Mouse (Mus musculus) adrenal gland, postnatal 10 days (tissue): Measurements from ENCODE around the gene Catsperd. TPM values are rescaled to one million over a fixed set of nuclear protein-coding genes. Genes with fewer than 3 reads are reported as not detected.
"Not testable (repeated sequence)": the region's sequence is repeated elsewhere in the genome, so short reads cannot be mapped to it uniquely, and the experiment has no call there.

ENCODE experiments used
- DNase-seq: peaks from one replicate; pipeline ENCODE4 v3.0.0; 2021; ENCODE audit warnings: mixed read lengths
- total RNA-seq, 2 experiments: library from RNA; stranded (reverse); gene quantifications; 2 replicates each; pipeline ENCODE4 v1.2.3; 2021

Gene Catsperd
- total RNA-seq, 2 experiments from 2014 or later = 0.66 to 1.1 TPM

DNA sequence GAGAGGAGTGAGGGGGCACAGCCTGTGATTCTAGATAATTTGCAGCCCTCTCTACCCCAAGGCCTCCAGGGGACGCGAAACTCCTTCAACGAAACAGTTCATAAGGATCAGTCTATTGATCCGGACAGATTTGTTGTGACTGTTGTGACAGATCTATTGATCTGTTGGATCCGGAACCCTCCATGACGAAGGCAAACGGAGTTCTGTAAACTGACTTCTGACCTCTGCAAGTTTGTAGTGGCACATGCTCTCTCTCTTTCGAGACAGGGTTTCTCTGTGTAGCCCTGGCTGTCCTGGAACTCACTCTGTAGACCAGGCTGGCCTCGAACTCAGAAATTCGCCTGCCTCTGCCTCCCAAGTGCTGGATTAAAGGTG, 15.4 kb upstream of the Catsperd start:
- DNase-seq = not testable (repeated sequence)

DNA sequence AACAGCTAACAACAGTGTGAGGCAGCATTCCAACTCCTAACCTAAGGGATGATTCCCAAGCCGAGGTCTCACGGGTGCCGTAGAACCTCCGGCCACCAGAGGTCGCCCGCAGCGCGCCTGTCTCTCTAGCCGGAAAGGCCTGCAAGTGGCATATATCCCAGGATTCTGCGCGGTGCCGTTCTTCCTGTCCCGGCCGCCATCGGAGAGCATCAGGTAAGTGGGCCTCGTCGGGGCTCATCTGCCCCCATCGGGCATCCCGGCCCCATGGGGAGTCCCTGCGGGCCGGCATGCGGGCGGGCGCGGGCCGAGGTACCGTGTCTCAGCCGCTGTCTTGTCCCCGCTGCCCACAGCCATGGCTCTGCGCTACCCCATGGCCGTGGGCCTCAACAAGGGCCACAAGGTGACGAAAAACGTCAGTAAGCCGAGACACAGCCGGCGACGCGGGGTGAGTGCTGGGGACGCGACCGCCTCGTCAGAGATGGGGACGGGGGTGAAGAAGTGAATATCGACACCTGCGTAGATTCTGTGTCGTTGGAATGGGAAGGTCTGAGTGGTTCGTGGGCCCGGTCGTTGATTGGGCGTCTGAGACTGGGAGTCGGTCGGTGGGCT, 14.6 kb upstream of the Catsperd start, which contains the start of gene Rpl36:
Rpl36 (plus strand) TSS at position 181 of the 609 bp plus-strand sequence.
- DNase-seq = peak; percentile 98

DNA sequence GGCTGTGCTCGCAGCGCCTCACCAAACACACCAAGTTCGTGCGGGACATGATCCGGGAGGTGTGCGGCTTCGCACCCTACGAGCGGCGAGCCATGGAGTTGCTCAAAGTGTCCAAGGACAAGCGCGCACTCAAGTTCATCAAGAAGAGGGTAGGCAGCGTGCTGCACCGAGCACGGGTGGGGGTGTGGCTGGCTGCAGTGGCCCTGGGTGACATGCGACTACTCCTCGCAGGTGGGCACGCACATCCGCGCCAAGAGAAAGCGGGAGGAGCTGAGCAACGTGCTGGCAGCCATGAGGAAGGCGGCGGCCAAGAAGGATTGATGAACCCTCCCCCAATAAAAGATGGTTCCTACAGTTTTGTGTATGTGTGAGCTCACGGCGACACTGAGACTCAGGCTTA, 14.1 kb upstream of the Catsperd start:
- DNase-seq = peak; percentile 62

DNA sequence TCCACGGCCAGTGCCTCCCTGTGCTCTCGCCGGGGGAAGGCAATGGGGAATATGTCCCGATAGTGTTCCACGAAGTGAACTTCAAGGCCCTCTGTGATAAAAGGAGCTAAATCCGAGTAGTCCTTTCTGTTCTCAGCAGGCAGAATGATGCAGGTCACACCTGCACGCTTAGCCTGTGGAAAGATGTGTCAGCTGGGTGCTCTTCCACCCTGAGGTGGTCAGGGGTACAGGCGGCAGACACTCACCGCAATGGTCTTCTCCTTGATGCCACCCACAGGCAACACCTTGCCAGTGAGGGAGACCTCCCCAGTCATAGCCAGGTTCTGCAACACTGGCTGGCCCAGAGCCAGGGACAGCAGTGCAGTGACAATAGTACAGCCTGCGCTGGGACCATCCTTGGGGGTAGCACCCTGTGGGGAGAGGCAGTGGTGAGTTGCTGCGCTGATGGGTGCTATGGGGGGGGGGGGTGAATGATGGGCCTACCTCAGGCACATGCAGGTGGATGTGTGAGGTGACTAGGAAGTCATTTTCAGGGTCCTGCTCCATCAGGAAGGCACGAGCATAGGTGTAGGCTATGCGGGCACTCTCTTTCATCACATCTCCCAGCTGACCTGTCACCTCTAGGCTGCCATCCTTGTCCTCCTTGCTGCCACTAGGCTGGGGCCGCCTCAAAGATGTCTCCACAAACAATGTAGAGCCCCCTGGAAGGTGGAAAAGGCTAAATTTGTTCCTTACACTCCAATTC, 13.4 kb upstream of the Catsperd start:
- peak; percentile 65 for DNase-seq

DNA sequence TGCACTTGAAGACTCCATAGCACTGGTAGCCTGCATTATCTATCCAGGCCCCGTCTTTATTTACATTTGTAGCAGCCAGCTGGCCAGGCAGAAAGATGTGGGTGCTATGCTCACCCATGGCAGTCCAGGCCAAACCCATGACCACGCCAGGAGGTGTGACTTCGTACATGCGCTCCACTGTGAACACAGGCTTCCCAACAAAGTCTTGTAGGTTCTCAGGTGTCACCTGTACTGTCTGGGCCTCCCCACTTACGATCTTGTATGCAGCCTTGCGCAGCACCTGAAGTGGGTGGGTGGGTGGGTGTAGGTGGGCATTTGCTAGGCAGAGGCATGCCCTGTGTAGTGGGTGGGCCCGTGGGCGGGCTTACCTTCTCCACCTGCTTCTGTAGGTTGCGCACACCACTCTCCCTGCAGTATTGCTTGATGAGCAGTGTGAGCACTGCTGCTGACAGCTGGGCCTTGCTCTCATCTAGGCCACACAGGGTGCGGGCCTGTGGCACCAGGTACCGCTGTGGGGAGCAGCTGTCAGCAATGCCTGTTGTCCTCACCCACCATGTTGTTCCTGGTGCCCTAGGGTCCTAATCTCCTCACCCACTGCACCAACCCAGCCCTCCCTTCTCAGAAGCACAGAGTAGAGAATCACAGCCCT, 12.7 kb upstream of the Catsperd start:
- DNase-seq = no peak

DNA sequence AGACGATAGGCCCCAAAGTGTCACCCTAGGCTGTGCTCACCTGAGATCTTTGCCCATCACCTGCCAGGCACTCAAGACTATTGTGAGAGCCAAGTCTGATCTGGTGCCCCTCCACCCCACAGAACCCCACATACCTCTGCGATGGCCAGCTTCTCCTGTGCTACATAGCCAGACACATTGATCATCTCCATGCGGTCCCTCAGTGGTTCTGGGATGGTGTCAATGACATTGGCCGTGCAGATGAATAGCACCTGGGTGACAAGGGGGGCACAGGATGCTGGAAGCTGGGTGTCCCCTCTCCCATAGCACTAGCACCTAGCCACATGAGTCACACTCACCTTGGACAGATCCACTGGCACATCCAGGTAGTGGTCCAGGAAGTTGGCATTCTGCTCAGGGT, 12.2 kb upstream of the Catsperd start:
- no peak for DNase-seq

DNA sequence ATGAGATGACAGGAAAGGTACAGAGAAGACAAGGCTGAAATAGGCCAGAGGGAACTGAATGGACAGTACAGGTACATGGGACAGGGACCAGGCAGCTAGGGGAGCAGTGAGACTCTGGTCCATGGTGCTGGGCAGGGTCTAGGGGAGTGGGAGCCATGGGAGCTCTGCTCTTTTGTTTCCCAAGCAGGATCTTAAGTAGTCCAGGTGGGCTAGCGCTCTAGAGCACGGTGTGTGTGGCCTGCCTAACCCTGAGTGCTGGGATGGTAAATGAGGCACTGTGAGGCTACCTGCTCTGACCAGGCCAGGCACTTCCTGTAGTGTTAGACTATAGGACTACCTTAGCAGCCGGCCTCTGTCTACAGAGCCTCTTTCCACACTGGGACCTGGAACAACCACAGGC, 11.2 kb upstream of the Catsperd start:
- no peak for DNase-seq

DNA sequence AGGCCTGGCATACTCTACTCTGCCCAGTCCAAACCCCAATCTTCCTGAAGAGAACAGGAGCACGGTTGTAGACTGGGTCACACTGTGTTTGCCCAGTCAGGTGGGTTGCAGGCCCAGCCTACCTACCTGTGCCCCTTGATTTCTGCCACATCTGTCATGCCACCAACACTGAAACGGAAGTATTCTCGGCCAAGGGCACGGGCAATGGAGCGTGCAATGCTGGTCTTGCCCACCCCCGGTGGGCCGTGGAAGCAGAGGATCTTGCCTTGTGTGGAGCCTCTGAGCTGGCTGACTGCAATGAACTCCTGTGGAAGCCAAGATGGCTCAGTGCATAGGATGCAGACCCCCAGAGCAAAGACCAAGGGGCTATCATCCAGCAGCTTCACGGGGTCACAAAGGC, 10.3 kb upstream of the Catsperd start:
- DNase-seq = no peak

DNA sequence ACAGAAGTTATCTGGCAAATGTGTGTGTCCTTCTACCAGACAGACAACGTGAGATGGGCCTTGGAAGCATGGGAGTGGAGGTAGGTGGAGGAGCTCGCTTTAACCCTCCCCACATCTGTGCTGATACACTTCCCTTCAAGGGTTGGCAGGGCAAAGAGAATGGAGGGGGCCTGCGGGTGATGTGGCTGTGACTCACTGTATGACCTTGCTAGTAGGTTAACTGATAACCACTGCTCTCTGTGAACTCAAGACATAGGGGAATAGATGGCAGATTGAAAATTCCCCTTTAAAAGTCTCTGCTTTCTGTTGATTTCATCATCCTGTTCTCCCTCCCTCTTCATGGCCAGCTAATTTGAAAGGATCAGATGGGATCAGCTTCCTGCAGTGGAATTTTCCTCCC, 2.4 kb upstream of the Catsperd start:
- peak; percentile 62 for DNase-seq

DNA sequence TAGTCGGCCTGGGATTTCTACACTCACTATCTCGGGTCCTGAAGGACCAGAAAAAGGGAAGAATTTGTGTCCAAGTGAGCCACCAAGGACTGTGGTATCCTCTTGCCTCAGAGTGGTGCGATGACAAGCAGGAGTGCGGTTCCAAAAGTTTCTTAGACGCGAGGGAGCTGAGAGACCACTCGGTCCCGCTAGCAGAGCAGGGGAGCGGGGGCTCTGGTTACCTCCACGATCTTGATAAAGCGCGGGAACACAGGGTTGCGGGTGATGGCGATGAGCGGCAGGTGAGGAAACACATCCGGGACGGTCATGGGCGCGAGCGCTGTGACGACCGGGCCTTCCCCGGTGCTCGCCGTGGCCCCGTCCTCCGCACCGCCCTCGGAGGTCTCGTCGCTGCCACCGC, 1.7 kb upstream of the Catsperd start:
- peak; percentile 28 for DNase-seq

DNA sequence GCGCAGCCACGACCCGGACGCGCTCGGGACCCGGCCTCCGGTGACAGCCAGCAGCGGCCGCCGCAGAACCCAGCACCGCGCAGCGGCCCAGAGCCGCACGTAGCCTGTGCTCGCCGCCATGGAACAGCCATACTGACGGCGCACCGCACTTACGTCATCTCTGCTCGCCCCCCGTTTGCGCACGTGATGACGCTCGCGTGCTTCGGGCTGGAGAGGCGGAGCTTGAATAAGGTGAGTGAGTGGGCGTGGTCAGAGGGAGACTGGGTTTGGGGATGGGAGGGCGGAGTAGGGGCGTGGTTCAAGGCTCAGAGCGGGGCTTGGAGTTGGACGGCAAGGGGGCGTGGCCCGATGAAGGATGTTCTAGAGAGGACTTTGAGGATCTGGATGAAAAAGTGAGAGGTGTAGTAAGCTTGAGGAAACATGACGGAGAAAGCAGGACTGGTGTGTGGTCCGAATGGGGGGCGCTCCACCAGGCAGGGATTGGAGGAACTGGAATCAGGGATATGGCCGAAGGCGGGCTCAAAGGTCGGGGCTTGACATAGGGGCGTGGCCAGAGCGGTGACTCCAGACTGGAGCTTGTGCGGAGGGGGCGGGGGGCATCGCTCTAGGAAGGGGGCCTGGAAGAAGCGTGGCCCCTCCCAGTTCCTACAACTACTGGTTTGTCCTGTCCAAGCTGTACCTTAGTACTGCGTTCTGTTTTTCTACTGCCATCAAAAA, 1.0 kb upstream of the Catsperd start, which contains the start of gene Lonp1:
Lonp1 (minus strand) TSS at position 134 of the 717 bp plus-strand sequence.
- DNase-seq = peak; percentile 98

DNA sequence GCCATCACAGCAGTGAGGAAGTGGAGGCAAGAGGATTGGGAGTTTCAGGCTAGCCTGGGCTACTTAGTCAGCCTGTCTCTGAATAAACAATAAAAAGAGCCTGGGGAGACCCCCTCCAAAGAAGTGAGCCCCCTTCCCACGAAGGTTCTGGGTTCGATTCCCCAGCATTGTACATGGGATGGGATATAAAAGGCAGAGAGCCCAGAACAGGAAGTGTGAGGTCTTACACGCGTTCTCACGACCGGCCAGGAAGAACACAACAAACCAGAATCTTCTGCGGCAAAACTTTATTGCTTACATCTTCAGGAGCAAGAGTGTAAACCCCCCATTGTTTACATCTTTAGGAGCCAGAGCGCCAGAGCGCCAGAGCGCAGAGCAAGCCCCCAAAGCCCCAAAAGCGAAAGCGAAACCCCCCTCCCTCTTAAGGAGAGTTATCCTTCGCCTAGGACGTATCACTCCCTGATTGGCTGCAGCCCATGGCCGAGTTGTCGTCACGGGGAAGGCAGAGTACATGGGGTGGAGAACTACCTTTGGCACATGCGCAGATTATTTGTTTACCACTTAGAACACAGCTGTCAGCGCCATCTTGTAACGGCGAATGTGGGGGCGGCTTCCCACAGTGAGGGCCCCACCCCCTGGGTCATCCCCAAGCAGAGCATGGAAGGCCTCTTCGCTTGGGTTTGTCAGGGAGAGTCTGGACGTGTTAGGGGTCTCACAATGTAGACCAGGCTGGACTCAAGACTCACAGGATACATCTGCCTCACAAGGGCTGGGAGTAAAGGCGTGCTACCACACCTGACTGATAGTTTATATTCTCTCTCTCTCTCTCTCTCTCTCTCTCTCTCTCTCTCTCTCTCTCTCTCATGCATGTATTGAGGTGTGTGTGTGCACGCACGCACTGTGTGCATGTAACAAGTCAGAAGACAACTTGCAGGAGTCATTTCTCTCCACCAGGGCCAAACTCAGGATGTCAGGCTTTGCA, 2.1 kb downstream of the Catsperd start:
- DNase-seq = not testable (repeated sequence)

DNA sequence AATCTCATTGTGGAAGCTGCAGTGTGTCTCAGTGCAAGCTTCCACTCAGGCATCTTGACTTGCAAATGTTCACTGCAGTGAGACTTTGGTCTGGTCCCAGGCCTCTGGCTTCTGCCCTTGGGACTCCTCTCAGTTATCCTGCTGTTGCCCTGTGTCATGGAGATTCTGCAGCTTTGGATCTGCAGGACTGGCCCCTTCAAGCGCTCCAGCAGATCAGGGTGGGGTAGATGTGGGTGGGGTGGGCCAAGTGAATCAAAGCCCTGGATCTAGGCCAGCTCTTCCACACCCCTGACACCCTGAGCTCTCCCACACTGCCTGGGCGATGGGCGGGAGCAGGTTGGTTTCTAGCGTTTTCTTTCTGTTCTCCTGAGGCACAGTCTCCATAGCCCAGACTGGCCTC, 3.9 kb downstream of the Catsperd start:
- no peak for DNase-seq

DNA sequence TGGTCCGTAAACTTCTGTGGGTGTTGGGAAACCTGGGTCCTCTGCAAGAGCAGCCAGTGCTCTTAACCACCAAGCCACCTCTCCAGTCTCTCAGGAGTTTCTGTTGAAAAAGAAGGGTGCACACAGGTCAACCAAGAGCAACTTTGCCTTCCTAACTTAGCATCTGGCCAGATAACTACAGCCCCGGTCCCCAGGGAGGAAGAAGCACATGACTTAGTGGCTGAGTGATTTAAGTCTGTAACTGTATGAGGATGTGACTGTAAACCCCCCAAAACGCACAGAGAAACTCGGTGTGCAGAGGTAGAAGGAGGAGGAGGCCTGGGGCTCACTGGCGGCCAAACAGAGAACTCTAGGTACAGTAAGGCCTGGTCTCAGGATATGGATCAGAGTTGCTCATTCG, 6.1 kb downstream of the Catsperd start:
- peak; percentile 53 for DNase-seq

DNA sequence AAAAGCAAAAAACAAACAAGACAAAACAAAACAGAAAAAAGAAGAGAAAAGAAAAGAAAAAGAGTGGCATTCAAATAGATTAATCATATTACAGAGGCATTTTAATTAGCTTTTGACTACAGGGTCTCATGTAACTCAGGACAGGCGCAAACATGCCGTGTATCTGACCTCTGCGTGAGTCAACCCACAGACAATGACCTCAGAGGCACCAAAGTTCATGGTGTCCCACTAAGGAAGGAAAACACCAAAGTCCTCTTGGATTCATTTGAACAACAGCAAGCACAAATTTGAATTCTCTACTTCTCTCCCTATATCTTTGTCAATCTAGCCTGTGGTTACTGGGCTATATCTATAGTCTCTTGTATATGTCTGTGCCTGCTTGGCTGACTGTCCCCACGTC, 15.3 kb downstream of the Catsperd start:
- no peak for DNase-seq

DNA sequence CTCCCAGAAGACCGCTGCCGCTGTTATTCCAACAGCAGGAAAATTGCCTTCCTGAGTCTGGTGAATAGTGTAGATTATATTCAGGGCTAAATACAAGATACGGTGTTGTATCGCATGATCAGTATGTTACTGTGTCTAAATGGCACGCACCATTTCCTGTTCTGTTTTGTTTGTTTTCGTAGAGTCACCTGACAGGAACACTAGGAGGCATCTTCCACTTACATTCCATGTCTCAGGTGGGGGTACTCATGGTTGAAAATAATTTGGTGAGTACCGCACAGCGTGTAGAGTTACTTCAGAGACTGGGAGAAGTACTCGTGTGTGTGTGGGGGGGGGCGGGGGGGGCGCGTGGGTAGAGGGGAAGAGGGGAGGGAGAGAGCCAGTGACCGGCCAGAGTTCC, 19.6 kb downstream of the Catsperd start:
- no peak for DNase-seq

DNA sequence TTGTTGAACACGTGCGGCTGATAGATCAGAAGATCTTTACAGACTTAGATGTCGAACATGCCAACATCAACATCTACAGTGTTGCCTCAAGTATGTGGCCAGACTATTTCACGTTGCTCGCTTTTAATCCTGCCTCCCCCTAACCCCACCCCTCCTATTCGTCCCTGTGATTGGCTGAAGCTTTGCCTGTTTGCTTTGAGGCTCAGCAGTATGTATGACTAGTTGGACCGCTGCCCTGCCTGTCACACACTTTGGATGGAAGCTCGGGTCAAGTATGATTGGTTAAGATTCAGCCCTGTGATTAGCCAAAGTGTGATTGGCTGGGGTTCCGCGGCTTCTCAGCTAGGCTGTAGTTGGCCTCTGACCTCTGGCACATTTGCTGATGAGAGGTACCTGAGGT, 23.9 kb downstream of the Catsperd start:
- DNase-seq = peak; percentile 19

DNA sequence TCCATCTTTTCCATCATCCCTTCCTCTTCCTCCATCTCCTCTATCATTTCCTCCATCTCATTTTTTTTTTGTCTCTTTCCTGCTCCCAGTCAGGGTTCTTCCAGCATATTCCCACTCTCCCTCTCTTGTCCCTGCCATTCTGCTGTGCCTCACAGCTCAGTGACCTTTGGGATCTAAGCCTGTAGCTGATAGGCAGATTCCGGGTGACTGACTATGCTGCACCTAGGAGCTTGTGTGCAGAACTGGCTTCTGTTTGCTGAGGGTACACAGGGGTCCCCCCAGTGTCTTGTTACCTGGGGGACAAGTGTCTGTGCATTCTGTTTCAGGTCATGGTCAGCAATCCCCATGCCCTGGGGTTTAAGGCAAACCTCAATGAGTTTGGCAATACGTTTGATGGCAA, 26.8 kb downstream of the Catsperd start:
- no peak for DNase-seq

DNA sequence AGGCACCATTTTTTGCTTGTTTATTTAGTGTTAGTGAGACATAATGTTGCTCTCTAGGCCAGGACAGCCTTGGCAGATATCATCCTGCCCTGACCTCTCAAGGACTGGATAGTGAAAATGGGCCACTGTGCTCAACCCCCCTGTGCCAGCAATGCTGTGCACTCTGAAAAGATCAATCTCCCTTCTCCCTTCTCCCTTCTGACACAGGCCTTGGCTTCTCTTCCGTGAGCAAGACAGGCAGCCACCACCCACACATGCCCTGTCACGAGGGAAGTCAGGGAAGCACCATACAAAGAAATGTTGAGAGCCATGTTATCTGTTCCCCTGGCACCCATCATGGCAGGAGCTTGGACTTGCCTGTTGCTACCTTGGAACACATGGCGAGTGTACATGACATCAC, 27.4 kb downstream of the Catsperd start:
- DNase-seq = peak; percentile 38

DNA sequence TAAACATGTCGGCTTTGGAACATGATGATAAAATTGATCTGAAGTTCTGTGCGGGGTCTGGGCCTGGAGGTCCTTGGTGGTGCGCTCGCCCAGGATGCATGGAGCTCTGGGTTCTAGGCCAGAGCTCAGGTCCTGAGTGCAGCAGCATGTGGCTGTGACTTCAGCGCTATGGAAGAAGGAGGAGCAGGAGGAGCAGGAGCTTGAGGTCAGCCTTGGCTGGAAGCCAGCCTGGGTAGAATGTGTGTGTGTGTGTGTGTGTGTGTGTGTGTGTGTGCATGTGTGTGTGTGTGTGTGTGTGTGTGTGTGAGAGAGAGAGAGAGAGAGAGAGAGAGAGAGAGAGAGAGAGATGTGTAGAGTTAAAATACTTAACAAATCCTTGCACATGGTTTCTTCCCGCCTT, 28.2 kb downstream of the Catsperd start:
- DNase-seq = peak; percentile 16

DNA sequence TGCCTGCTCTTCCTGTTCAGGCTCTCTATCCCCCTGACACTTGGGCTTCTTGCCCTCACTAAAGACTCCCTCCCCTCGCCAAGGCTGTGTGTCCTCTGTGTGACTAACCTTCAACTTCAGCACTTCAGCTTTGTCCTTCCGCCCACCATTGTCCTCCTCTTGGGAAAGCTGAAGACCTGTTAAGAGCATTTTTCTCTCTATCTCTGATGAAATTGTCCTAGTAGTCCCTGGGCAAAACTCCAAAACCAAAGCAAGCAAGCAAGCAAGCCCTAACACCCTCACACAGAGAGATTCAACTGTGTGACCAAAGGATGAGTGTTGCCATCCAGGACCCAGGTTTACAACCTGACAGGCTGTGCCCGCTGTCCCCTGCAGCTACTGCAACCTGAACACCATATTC, 35.7 kb downstream of the Catsperd start:
- DNase-seq = no peak

DNA sequence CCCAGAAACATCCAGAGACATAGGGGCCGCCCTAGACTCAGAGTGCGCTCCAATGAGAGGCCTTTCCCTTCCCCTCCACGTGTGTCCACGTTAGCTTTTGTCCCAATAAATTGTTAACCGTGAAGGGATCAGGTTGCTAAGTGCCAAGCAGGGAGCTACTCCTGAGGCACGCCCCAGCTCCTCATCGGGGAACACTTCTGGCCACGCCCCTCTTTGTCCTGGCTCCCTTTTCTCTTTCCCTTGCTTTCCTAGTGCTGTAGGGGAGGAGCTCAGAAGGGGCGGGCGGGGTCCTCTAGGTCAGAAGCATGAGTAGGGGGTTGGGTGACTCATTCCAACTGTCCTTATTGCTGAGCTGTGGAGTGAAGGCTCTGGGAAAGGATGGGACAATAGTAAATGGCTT, 36.4 kb downstream of the Catsperd start:
- no peak for DNase-seq
